Mouse (Mus musculus): ENCODE data around the gene Ccr1. TPM values are rescaled to one million over a fixed set of nuclear protein-coding genes. Genes with fewer than 3 reads are reported as not detected.
A peak's percentile ranks its signal among the peaks of the same experiment; 100 is the strongest.

Ccr1 gene
- polyA plus RNA-seq, 1 experiment: 4.4 TPM

- no peak for DNase-seq (ENCODE audit: low read depth in 1 of 2, low spot score in 2 of 2)
- WGBS: 91% methylated on average over 1 of the region's 1 CpGs
- H3K36me3 ChIP-seq (ENCODE audit: control insufficient read depth, insufficient read depth, low read length): no peaks in the 10 kb centered on the region
Observed at GRCm38 (mm10) chr9:123956892-123957291, 11.6 kb downstream of the Ccr1 start.

GRCm38 (mm10) chr9:123953551-123953950, 14.9 kb downstream of the Ccr1 start:
- no peak for DNase-seq (ENCODE audit: low read depth in 1 of 2, low spot score in 2 of 2)
- no peaks in the 10 kb centered on the region for H3K27me3 ChIP-seq (ENCODE audit: control insufficient read depth, insufficient read depth, low read length)
- no peak overlapping the region for H3K27ac ChIP-seq (ENCODE audit: insufficient read depth, low read length)
- TF ChIP-seq POLR2A (IDR thresholded peaks at IDR 0.05; ENCODE audit: low read depth, low read length): no peak
- TF ChIP-seq CTCF (IDR thresholded peaks at IDR 0.05; ENCODE audit: extremely low read depth, insufficient read depth, insufficient read length, insufficient replicate concordance): no peak
- H3K4me3 ChIP-seq (ENCODE audit: extremely low read depth, insufficient read depth, insufficient read length): no peak overlapping the region
- 60% methylated on average over 2 of the region's 2 CpGs for WGBS
- H3K4me1 ChIP-seq (ENCODE audit: control insufficient read depth, insufficient read depth, insufficient read length): peaks cover 27% of the 10 kb centered on the region
- no peaks in the 10 kb centered on the region for H3K36me3 ChIP-seq (ENCODE audit: control insufficient read depth, insufficient read depth, low read length)

More at GRCm38 (mm10) chr9:123956892-123957291, 11.6 kb downstream of the Ccr1 start:
- Histone ChIP-seq H3K27me3 (ENCODE audit: control insufficient read depth, insufficient read depth, low read length) (no peaks in the 10 kb centered on the region), H3K27ac (ENCODE audit: insufficient read depth, low read length) (no peak overlapping the region), H3K4me3 (ENCODE audit: extremely low read depth, insufficient read depth, insufficient read length) (no peak overlapping the region), H3K4me1 (ENCODE audit: control insufficient read depth, insufficient read depth, insufficient read length) (peaks cover 12% of the 10 kb centered on the region)
- TF ChIP-seq POLR2A (IDR thresholded peaks at IDR 0.05; ENCODE audit: low read depth, low read length): no peak
- no peak for TF ChIP-seq CTCF (IDR thresholded peaks at IDR 0.05; ENCODE audit: extremely low read depth, insufficient read depth, insufficient read length, insufficient replicate concordance)

- WGBS: 15% methylated on average over 1 of the region's 1 CpGs
- no peaks in the 10 kb centered on the region for H3K27me3 ChIP-seq (ENCODE audit: control insufficient read depth, insufficient read depth, low read length)
- DNase-seq (ENCODE audit: low read depth in 1 of 2, low spot score in 2 of 2): no peak
- no peak overlapping the region for H3K4me3 ChIP-seq (ENCODE audit: extremely low read depth, insufficient read depth, insufficient read length)
- TF ChIP-seq CTCF (IDR thresholded peaks at IDR 0.05; ENCODE audit: extremely low read depth, insufficient read depth, insufficient read length, insufficient replicate concordance): no peak
- TF ChIP-seq POLR2A (IDR thresholded peaks at IDR 0.05; ENCODE audit: low read depth, low read length): no peak
- H3K27ac ChIP-seq (ENCODE audit: insufficient read depth, low read length): peak overlapping the region; percentile 52
- H3K4me1 ChIP-seq (ENCODE audit: control insufficient read depth, insufficient read depth, insufficient read length): peaks cover 26% of the 10 kb centered on the region
- no peaks in the 10 kb centered on the region for H3K36me3 ChIP-seq (ENCODE audit: control insufficient read depth, insufficient read depth, low read length)
Observed at GRCm38 (mm10) chr9:123951176-123951575, 17.3 kb downstream of the Ccr1 start.

- no peak for DNase-seq (ENCODE audit: low read depth in 1 of 2, low spot score in 2 of 2)
- Histone ChIP-seq H3K27me3 (ENCODE audit: control insufficient read depth, insufficient read depth, low read length) (no peaks in the 10 kb centered on the region), H3K36me3 (ENCODE audit: control insufficient read depth, insufficient read depth, low read length) (no peaks in the 10 kb centered on the region), H3K4me3 (ENCODE audit: extremely low read depth, insufficient read depth, insufficient read length) (no peak overlapping the region), H3K27ac (ENCODE audit: insufficient read depth, low read length) (no peak overlapping the region), H3K4me1 (ENCODE audit: control insufficient read depth, insufficient read depth, insufficient read length) (peaks cover 26% of the 10 kb centered on the region)
- no peak for TF ChIP-seq CTCF (IDR thresholded peaks at IDR 0.05; ENCODE audit: extremely low read depth, insufficient read depth, insufficient read length, insufficient replicate concordance)
- TF ChIP-seq POLR2A (IDR thresholded peaks at IDR 0.05; ENCODE audit: low read depth, low read length): no peak
- WGBS: 82% methylated on average over 2 of the region's 2 CpGs
Observed at GRCm38 (mm10) chr9:123949432-123949831, 19.1 kb downstream of the Ccr1 start.

GRCm38 (mm10) chr9:123947815-123948214, 20.7 kb downstream of the Ccr1 start:
- TF ChIP-seq CTCF (IDR thresholded peaks at IDR 0.05; ENCODE audit: extremely low read depth, insufficient read depth, insufficient read length, insufficient replicate concordance): no peak
- no peak for TF ChIP-seq POLR2A (IDR thresholded peaks at IDR 0.05; ENCODE audit: low read depth, low read length)
- Histone ChIP-seq H3K4me3 (ENCODE audit: extremely low read depth, insufficient read depth, insufficient read length) (no peak overlapping the region), H3K36me3 (ENCODE audit: control insufficient read depth, insufficient read depth, low read length) (no peaks in the 10 kb centered on the region), H3K27ac (ENCODE audit: insufficient read depth, low read length) (no peak overlapping the region), H3K27me3 (ENCODE audit: control insufficient read depth, insufficient read depth, low read length) (no peaks in the 10 kb centered on the region), H3K4me1 (ENCODE audit: control insufficient read depth, insufficient read depth, insufficient read length) (peaks cover 20% of the 10 kb centered on the region)
- DNase-seq (ENCODE audit: low read depth in 1 of 2, low spot score in 2 of 2): no peak
- 73% methylated on average over 1 of the region's 1 CpGs for WGBS

DNA sequence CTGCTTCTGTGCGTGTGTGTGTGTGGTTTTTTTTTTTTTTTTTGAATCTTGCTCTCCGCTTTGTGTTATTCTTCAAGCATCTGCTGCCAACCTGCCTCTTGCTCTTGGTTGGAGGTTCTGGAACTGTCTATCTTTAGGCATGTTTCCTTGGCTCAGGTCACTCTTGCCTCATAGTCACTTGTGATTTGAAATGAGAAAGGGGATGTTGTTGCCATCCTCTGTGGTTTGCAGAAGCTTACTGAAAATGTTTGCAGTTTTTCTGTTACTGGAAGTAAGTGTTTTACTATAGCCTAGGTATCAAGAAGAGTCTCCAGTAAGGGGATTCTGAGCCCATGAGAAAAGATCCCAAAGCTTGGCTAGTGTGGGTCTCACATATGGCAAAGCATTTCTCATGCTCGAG, 26.5 kb downstream of the Ccr1 start:
- Histone ChIP-seq H3K27ac (ENCODE audit: insufficient read depth, low read length) (peak overlapping the region; percentile 6; the same call in 1 of the 2 replicates), H3K27me3 (ENCODE audit: control insufficient read depth, insufficient read depth, low read length) (no peaks in the 10 kb centered on the region), H3K4me1 (ENCODE audit: control insufficient read depth, insufficient read depth, insufficient read length) (peaks cover 10% of the 10 kb centered on the region; the same call in 1 of the 2 replicates), H3K4me3 (ENCODE audit: extremely low read depth, insufficient read depth, insufficient read length) (no peak overlapping the region), H3K36me3 (ENCODE audit: control insufficient read depth, insufficient read depth, low read length) (no peaks in the 10 kb centered on the region)
- WGBS: 59% methylated on average over 3 of the region's 3 CpGs
- DNase-seq (ENCODE audit: low read depth in 1 of 2, low spot score in 2 of 2): no peak
- no peak for TF ChIP-seq POLR2A (IDR thresholded peaks at IDR 0.05; ENCODE audit: low read depth, low read length)
- no peak for TF ChIP-seq CTCF (IDR thresholded peaks at IDR 0.05; ENCODE audit: extremely low read depth, insufficient read depth, insufficient read length, insufficient replicate concordance)

- Histone ChIP-seq H3K27ac (ENCODE audit: insufficient read depth, low read length) (peak overlapping the region; percentile 50), H3K27me3 (ENCODE audit: control insufficient read depth, insufficient read depth, low read length) (no peaks in the 10 kb centered on the region), H3K36me3 (ENCODE audit: control insufficient read depth, insufficient read depth, low read length) (no peaks in the 10 kb centered on the region), H3K4me1 (ENCODE audit: control insufficient read depth, insufficient read depth, insufficient read length) (peaks cover 10% of the 10 kb centered on the region; the same call in 1 of the 2 replicates), H3K4me3 (ENCODE audit: extremely low read depth, insufficient read depth, insufficient read length) (no peak overlapping the region)
- no peak for DNase-seq (ENCODE audit: low read depth in 1 of 2, low spot score in 2 of 2)
- TF ChIP-seq POLR2A (IDR thresholded peaks at IDR 0.05; ENCODE audit: low read depth, low read length) (no peak), CTCF (IDR thresholded peaks at IDR 0.05; ENCODE audit: extremely low read depth, insufficient read depth, insufficient read length, insufficient replicate concordance) (no peak)
- WGBS: 20% methylated on average over 2 of the region's 2 CpGs
Observed at GRCm38 (mm10) chr9:123941316-123941715, 27.2 kb downstream of the Ccr1 start.

Measured in spleen, adult 2 months (tissue).